Mouse (Mus musculus) MEL (cell line): ENCODE data around the gene Ncbp1. TPM values are rescaled to one million over a fixed set of nuclear protein-coding genes. Genes with fewer than 3 reads are reported as not detected.

Experiments
- DNase-seq: peaks from one replicate; pipeline ENCODE4 v3.0.0; 2011; ENCODE audit warnings: low read depth, low spot score
- H3K27ac ChIP-seq: 2 replicates; pipeline ENCODE4 v1.5.1; 2012; ENCODE audit warnings: low read depth, mild to moderate bottlenecking, control low read depth, low read length, moderate library complexity; ENCODE audit not compliant: control insufficient read depth
- H3K27me3 ChIP-seq, 2 experiments: fragments of 150-350 bp in 1 of 2; sonication (generic) in 1 of 2; 2 replicates each; pipeline ENCODE4 v1.6.1; 2012; ENCODE audit warnings: low read length in 2 of 2, mild to moderate bottlenecking in 2 of 2, improper control_type of control experiment in 1 of 2, moderate library complexity in 1 of 2; ENCODE audit not compliant: insufficient read depth in 2 of 2, control insufficient read depth in 1 of 2
- H3K36me3 ChIP-seq, 2 experiments: 2 replicates each; pipeline ENCODE4 v1.6.1; 2012 to 2014; ENCODE audit warnings: low read length in 2 of 2, improper control_type of control experiment in 1 of 2, inconsistent platforms in 1 of 2, mild to moderate bottlenecking in 1 of 2; ENCODE audit not compliant: insufficient read depth in 2 of 2, control insufficient read depth in 1 of 2
- H3K4me1 ChIP-seq, 2 experiments: fragments of 150-350 bp in 1 of 2; sonication (generic) in 1 of 2; 2 replicates each; pipeline ENCODE4 v1.6.1; 2012; ENCODE audit warnings: low read length in 2 of 2, improper control_type of control experiment in 1 of 2, mild to moderate bottlenecking in 1 of 2; ENCODE audit not compliant: insufficient read depth in 2 of 2, control insufficient read depth in 1 of 2
- H3K4me3 ChIP-seq, 2 experiments: fragments of 150-350 bp in 1 of 2; sonication (generic) in 1 of 2; 2 replicates each; pipeline ENCODE4 v1.5.1; 2012; ENCODE audit warnings: low read depth in 2 of 2, low read length in 2 of 2, mild to moderate bottlenecking in 2 of 2, moderate library complexity in 2 of 2, control low read depth in 1 of 2, improper control_type of control experiment in 1 of 2; ENCODE audit not compliant: control insufficient read depth in 1 of 2, insufficient read depth in 1 of 2
- H3K79me2 ChIP-seq: 2 replicates; pipeline ENCODE4 v1.6.1; 2012; ENCODE audit warnings: mild to moderate bottlenecking, low read length, moderate library complexity; ENCODE audit not compliant: control insufficient read depth, poor library complexity, insufficient read depth
- H3K9ac ChIP-seq: 2 replicates; pipeline ENCODE4 v1.6.1; 2012; ENCODE audit warnings: low read depth, mild to moderate bottlenecking, control low read depth, low read length, moderate library complexity; ENCODE audit not compliant: control insufficient read depth, poor library complexity, severe bottlenecking
- H3K9me3 ChIP-seq: fragments of 150-350 bp; sonication (generic); replicated peaks from 2 replicates; pipeline ENCODE4 v1.6.1; 2012; ENCODE audit warnings: mild to moderate bottlenecking, low read length, improper control_type of control experiment, moderate library complexity; ENCODE audit not compliant: insufficient read depth
- BHLHE40 ChIP-seq: IDR thresholded peaks from 2 replicates; pipeline ENCODE4 v1.6.1; 2012; ENCODE audit warnings: low read depth, mild to moderate bottlenecking, inconsistent platforms, low read length, improper control_type of control experiment, borderline replicate concordance
- CHD1 ChIP-seq: IDR thresholded peaks from 2 replicates; pipeline ENCODE4 v1.6.1; 2012; ENCODE audit warnings: low read depth, mild to moderate bottlenecking, inconsistent platforms, low read length, improper control_type of control experiment
- CHD2 ChIP-seq: IDR thresholded peaks from 2 replicates; pipeline ENCODE4 v1.6.1; 2011; ENCODE audit warnings: low read length, improper control_type of control experiment
- EP300 ChIP-seq, 2 experiments: IDR thresholded peaks; 2 replicates each; pipeline ENCODE4 v1.6.1; 2011; ENCODE audit warnings: improper control_type of control experiment in 2 of 2, low read length in 2 of 2, low read depth in 1 of 2, mild to moderate bottlenecking in 1 of 2
- ETS1 ChIP-seq: IDR thresholded peaks from 2 replicates; pipeline ENCODE4 v1.6.1; 2012; ENCODE audit warnings: low read depth, mild to moderate bottlenecking, inconsistent platforms, low read length, improper control_type of control experiment, moderate library complexity
- GABPA ChIP-seq: IDR thresholded peaks from 2 replicates; pipeline ENCODE4 v1.6.1; 2012; ENCODE audit warnings: low read depth, mild to moderate bottlenecking, inconsistent platforms, low read length, improper control_type of control experiment, moderate library complexity
- GATA1 ChIP-seq: IDR thresholded peaks from 2 replicates; pipeline ENCODE4 v1.6.1; 2011; ENCODE audit warnings: low read depth, low read length, improper control_type of control experiment
- JUND ChIP-seq: IDR thresholded peaks from 2 replicates; pipeline ENCODE4 v1.6.1; 2011; ENCODE audit warnings: low read depth, mild to moderate bottlenecking, improper control_type of control experiment, low read length
- KAT2A ChIP-seq: conservative IDR thresholded peaks from 2 replicates; pipeline ENCODE4 v1.6.1; 2012; ENCODE audit warnings: low read depth, low read length, improper control_type of control experiment, inconsistent platforms
- MXI1 ChIP-seq: IDR thresholded peaks from 2 replicates; pipeline ENCODE4 v1.6.1; 2011; ENCODE audit warnings: mild to moderate bottlenecking, low read depth, low read length, improper control_type of control experiment
- MYC ChIP-seq: IDR thresholded peaks from 2 replicates; pipeline ENCODE4 v1.6.1; 2011; ENCODE audit warnings: low read depth, mild to moderate bottlenecking, low read length, improper control_type of control experiment, moderate library complexity
- POLR2AphosphoS5 ChIP-seq: IDR thresholded peaks from 2 replicates; pipeline ENCODE4 v1.6.1; 2012; ENCODE audit warnings: low read depth, borderline replicate concordance, mild to moderate bottlenecking, inconsistent platforms, low read length, moderate library complexity, mixed read lengths
- RAD21 ChIP-seq: IDR thresholded peaks from 2 replicates; pipeline ENCODE4 v1.6.1; 2011; ENCODE audit warnings: mild to moderate bottlenecking, low read depth, low read length, improper control_type of control experiment
- RCOR1 ChIP-seq: IDR thresholded peaks from 2 replicates; pipeline ENCODE4 v1.6.1; 2012; ENCODE audit warnings: low read depth, mild to moderate bottlenecking, inconsistent platforms, low read length, improper control_type of control experiment
- SIN3A ChIP-seq: IDR thresholded peaks from 2 replicates; pipeline ENCODE4 v1.6.1; 2012; ENCODE audit warnings: low read length, improper control_type of control experiment, inconsistent platforms
- SMC3 ChIP-seq: IDR thresholded peaks from 2 replicates; pipeline ENCODE4 v1.6.1; 2011; ENCODE audit warnings: low read depth, low read length, improper control_type of control experiment
- TBP ChIP-seq: IDR thresholded peaks from 2 replicates; pipeline ENCODE4 v1.8.0; 2011; ENCODE audit warnings: low read depth, low read length, improper control_type of control experiment
- ZMIZ1 ChIP-seq: IDR thresholded peaks from 2 replicates; pipeline ENCODE4 v1.6.1; 2012; ENCODE audit warnings: low read depth, mild to moderate bottlenecking, inconsistent platforms, low read length, improper control_type of control experiment, moderate library complexity
- polyA plus RNA-seq, 2 experiments: library from polyadenylated mRNA; stranded (reverse) in 1 of 2; unstranded in 1 of 2; fragments of >175 nt in 1 of 2; fragments of >200 nt in 1 of 2; gene quantifications; 2 replicates each; pipeline versions ENCODE4 v1.2.1 to v1.2.4; 2012; ENCODE audit warnings: low replicate concordance in 2 of 2, low read depth in 1 of 2; ENCODE audit not compliant: insufficient read length in 2 of 2, insufficient read depth in 1 of 2, missing spikeins in 1 of 2
- total RNA-seq: library from RNA; depleted of rRNA; stranded (reverse); fragments of 300-350 nt; gene quantifications from 2 replicates; pipeline ENCODE4 v1.2.3, GENCODE M21; 2012

Gene Ncbp1
- total and polyA plus RNA-seq, 3 experiments: 86.6 to 106 TPM; not detected in 1

- no peaks in the 10 kb centered on the region for H3K9me3 ChIP-seq
- H3K4me3 ChIP-seq: no peak overlapping the region
- H3K4me1 ChIP-seq: peaks cover 7 to 11% of the 10 kb centered on the region in 2 experiments; a peak in 3 of 4 replicates
- TF ChIP-seq RCOR1 (no peak), JUND (no peak), GATA1 (0 out of 2 replicates have a peak, but pooled peaks have one; percentile 38), GABPA (no peak), CHD1 (no peak), ETS1 (peak; percentile 24; the same call in 1 of the 2 replicates), EP300 (IDR thresholded peaks at IDR 0.05; ENCODE audit: low read depth in 1 of 2, low read length in 2 of 2) (no peak; a peak in 1 of 4 replicates), CHD2 (no peak), SIN3A (peak; percentile 35; the same call in 1 of the 2 replicates)
- H3K36me3 ChIP-seq: peaks cover 13 to 52% of the 10 kb centered on the region in 2 experiments
- no peaks in the 10 kb centered on the region for H3K79me2 ChIP-seq
- H3K27me3 ChIP-seq: no peaks in the 10 kb centered on the region
- DNase-seq: peak; percentile 78
- no peak overlapping the region for H3K9ac ChIP-seq
- peak overlapping the region; percentile 12 for H3K27ac ChIP-seq
Observed at GRCm38 (mm10) chr4:46164027-46164426, 25.6 kb downstream of the Ncbp1 start.

- Histone ChIP-seq H3K4me1 (peaks cover 7 to 11% of the 10 kb centered on the region in 2 experiments; a peak in 3 of 4 replicates), H3K4me3 (no peak overlapping the region), H3K9ac (no peak overlapping the region), H3K27me3 (no peaks in the 10 kb centered on the region), H3K36me3 (peaks cover 13 to 46% of the 10 kb centered on the region in 2 experiments), H3K79me2 (no peaks in the 10 kb centered on the region), H3K27ac (no peak overlapping the region), H3K9me3 (no peaks in the 10 kb centered on the region)
- DNase-seq: no peak
- TF ChIP-seq MYC (no peak), ZMIZ1 (no peak), POLR2AphosphoS5 (no peak), BHLHE40 (no peak), RAD21 (no peak), TBP (no peak), CHD2 (no peak), SMC3 (no peak), EP300 (IDR thresholded peaks at IDR 0.05; ENCODE audit: low read depth in 1 of 2, low read length in 2 of 2) (no peak), KAT2A (no peak), MXI1 (no peak)
Observed at GRCm38 (mm10) chr4:46165831-46166230, 27.4 kb downstream of the Ncbp1 start.
